Mouse (Mus musculus) ES-CJ7 (cell line): ENCODE data around the gene Stk38l.

ENCODE experiments used
- DNase-seq: peaks from one replicate; pipeline ENCODE4 v3.0.0; 2011; ENCODE audit warnings: low read depth, low spot score

Stk38l gene

DNA sequence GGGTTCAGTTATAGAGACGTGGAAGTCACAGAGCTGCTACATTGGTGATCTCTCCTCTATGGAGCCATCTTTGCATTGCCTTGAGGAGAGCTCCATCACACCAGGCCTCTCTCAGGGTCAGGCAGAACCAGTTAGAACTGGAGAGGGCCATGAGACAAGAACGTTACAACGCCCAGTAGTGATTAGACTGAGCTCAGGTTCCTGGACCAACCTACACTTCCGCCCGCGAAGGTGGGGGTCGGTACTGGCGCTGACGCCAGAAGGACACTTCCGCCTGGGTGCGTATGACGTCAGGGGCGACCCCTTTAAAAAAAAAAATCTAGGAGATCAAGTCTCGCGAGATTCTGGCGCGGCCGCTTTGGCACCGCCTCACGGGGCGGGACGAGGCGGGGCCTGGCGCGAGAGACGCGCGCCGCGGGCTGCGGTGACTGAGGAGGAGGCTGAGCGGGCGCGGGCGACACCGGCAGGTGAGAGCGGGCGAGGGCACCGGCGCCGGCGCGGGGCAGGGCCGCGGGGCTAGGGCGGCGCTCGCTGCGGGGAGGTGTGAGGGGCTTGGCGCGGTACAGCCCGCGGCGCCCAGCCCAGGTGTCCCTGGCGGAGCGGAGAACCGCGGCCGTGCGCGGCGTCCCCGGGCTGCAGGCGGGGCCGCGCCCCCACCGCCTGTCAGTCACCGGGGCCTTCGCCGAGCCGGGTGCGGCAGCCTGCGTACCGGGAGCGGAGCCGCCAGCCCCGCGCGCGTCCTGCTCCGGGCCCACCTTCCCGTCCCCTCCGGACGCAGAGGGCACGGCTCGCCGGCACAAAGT is at the start of gene Stk38l:
Gene Stk38l (plus strand): TSS at position 415 of the 803 bp plus-strand sequence.
- DNase-seq: peak; percentile 99

DNA sequence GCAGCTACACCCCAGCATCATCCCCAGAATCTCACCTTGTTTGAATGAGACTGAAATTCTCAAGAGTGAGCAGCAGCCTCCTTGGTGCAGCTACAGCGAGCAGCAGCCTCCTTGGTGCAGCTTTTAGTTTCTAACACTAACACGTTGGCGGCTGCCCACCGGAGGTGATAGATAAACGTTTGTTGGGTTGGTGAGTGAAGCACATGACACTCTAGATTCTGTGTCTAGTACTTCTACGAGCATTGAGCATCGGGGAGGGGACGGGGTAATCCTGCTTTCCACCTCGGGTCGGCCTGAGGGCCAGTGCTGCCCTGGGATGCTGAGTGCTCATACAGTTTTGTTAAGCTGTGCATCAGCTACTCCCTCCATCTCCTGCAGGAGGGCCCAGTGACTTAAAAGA is 47.9 kb upstream of the Stk38l start:
- no peak for DNase-seq

DNA sequence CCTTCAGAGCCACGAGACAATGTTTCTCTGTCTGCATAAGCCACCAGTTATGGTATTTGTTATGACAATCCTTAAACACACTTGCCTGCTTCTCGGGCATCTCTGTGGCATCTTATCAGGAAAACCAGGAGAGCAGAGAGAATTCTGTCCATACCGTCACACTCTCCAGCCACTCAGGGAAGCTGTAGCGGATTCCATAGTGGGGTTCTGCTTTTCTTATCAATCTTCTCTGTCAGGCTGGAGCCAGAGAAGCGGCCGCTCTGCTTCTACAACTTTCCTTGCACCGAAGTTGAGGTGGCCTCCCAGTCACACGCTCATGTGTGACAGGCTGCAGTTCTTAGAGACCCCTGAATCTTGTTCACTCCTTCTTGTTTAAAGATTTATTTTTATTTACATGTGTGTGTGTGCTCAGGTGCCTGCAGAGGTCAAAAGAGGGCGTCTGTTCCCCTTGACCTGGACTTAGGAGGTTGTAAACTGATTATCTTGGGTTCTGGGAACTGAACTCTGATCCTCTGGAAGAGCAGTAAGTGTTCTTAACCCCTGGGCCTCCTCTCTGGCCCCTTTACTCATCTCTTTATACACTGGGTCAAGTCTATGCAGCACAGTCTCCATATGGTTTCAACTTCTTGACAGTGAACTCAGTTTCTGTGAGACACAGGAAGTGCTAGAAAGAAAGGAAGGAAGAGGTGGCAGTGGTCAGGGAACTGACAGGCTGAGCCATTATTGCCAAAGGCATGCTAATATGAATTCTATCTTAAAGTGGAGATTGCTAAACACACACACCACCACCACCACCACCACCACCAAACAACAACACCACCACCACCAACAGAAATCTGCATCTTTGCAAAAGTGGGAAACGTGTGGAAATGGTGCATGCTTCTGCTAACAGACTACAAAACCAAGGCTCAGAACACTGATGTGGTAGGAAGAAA is 46.4 kb upstream of the Stk38l start:
- DNase-seq: no peak

DNA sequence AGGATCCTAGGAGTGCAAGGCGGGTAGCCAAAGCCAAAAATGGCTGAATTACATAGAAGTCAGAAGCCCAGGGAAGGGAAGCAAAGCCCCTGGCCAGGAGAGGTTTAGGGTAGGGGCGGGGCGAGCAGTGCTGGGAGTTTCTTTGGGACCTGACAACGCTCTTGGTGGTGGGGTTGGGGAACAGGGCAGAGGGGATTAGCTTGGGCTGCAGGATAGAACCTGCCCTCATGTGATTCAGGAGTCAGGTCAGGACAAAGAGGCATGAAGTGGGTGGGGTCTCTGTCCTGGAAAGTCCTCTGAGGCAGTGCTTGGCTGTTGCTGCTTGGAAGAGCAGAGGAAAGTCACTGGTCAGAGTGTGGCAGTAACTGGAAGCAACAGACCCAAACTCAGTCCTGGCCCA is 40.9 kb upstream of the Stk38l start:
- DNase-seq: no peak

DNA sequence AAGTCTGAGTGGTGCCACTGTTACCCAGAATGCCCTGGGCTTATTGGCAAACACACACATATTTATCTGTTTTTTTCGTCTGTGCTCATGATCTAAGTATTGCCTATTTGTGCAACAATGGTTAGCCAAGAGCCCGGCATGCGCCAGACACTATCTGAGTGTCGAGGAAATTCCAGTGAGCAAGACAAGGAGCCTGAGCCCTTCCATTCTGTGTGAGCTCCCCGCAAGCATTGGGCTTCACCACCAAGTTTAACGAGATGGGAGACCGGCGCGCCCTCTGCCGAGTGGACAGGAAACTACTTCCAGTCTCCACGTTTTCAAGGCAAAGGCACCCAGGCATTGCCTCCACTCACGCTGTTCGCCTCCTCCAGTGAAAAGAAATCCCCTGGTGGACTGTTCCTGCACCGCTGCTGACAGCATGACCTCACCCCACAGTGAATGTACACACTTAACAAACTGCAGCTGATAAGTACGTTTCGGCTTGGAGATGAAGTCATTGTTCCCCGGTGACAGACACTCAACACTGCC is 39.0 kb upstream of the Stk38l start:
- peak; percentile 71 for DNase-seq

DNA sequence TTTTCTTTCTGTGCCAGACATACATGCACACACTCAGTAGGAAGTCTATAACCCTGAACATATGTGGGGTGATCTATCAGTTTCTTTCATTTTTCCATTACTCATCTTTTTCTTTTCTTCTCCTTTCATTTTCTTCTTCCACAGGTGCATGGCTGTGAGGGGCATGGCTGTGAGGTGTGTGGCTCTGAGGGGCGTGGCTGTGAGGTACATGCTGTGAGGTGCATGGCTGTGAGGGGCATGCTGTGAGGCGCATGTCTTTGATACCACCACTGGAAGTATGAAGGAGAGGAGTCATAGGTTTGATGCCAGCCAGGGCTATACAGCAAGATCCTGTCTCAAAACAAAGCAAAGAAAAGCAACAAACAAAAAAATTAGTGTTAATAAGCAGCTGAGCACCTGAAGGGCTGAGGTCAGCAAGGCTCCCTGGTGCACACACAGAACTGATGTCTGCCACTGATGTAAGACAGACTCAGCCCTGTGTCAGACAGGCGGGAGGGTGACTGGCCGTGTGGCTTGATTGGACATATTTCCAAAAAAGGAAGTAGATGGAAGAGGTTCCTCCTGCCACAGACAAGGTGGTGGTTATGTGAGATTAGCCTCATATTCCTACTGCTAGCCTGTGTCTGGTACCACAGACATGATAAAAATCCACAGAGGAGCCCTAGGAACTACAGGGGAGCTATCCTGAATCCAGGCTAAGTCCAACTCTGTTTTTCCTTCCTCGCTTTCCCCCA is 38.2 kb upstream of the Stk38l start:
- peak; percentile 63 for DNase-seq

DNA sequence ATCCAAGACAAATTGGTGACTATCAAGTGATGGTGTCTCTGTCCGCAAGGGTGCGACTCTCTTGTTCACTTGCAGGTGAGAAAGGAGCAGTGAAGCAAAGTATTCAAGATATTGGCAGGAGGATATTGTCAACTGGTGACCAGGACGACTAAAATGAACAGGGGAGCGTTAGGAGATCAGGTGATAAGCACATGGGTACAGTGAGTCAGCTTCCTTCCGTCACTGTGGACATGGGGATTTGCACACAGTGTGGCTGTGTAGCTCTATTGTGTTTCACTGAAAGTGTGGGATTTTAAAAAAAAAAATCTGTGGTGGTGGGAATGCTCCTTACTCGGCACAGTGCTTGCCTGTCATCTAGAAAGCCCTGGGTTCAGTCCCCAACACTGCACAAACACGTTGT is 36.8 kb upstream of the Stk38l start:
- DNase-seq: no peak

DNA sequence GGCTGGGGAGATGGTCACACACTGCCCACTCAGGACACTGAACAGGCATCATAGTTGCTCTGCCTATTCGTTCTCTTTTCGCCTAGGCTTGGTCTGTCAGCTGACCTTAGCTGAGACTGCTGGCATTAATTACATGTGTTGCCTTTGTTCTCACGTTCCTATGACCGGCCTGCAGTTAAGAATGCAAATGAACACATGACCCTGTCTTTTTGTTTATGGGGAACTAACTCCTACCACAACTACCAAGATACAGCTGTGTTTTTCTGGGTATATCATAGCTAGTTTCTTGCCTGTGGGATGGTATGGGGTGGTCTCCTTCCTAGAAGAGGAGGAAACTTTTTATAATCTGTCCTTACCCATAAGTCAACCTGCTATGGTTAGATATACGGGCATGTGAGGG is 35.9 kb upstream of the Stk38l start:
- no peak for DNase-seq

DNA sequence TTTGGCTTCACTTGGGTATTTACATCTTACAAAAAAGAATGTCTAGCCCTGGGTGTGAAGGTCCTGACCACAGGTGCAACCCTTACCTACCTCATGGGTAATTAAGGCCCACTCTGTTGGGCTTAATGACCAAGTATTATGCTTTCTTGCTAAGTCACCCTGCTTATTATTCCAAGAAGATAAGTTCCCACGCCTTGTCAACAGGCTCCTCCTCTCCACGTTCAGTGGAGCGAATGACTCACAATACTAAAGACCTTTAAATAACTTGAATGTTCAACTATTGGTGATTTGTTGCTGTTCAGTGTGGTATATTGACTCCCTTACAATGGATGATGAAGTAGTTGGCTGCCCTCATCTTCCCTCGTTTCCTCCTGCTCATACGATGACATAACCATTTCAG is 27.0 kb upstream of the Stk38l start:
- no peak for DNase-seq

DNA sequence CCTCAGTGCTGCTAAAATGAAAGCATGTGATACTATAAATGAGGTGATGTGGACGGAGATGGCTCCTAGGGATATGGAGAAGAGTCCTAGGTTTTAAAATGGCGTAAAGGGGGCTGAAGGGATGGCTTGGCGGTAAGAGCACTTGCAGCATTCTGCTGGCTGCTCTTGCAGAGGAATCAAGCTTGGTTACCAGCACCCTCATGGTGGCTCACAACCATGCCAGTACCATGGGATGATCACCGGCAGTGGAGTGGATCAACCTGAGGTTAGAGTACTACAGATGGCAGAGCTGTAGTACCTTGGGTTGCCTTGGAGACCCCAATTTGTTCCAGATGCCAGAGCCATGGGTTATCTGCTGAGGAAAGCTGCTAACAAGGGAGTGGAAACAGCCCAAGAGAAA is 26.4 kb upstream of the Stk38l start:
- no peak for DNase-seq

DNA sequence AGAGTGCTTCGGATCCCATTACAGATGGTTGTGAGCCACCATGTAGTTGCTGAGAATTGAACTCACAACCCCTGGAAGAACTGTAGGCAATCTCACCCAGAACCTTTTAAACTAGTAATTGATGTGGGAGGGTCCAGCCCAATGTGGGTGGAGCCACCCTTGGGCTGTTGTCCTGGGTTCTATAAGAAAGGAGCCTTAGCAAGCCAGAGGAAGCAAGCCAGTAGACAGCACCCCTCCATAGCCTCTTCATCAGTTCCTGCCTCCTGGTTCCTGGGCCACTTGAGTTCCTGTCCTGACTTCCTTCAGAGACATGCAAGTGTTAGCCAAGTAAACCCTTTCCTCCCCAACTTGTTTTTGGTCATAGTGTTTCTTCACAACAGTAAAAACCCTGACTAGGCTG is 24.3 kb upstream of the Stk38l start:
- no peak for DNase-seq

DNA sequence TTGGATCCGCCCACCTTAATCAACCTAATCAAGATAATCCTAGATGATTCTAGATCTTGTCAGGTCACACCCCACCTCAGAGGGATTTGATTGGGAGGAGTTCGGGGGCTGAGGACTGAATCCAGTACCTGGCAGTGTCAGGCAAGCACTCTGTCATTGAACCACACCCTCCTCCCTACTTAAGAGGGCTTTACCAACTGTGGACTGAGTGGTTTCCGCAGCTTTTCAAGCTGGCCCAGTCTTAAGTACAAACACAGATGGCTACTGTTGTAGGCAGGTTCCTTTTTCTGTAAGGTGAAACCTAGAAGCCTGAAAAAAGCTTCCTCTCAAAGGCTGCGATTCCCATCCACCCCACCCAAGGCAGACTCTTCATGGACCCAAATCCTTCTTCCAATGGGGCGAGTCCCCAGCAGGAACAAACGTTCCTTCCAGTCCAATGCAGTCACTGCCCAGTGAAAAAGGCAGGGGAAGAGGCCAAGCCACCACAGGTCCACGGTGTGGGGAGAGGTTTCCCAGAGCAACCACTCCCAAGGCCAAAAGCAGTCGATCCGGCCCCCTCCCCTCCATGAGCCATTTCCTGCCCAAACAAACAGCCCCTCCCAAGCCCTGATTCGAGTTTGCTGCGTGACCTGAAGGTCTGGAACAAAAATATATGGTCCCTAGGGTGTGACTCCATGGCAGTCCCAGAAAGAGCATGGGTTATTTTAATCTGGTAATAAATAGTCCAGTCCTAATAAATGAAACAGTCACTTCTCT is 22.5 kb upstream of the Stk38l start:
- no peak for DNase-seq

DNA sequence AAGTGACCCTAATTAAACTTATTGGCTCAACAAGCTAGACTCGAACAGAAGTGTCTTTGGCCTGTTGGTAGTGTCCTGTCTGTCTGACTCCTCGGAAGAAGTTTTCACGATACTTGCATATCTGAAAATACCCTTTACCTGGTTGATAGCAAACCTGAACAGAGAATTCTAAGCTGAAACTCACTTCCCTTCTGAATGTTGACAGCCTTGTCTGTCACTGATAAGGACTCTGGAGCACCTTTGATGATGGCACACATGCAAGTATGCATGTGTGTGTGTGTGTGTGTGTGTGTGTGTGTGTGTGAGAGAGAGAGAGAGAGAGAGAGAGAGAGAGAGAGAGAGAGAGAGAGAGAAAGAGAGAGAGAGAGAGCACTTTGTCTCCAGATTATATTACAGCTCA is 21.4 kb upstream of the Stk38l start:
- DNase-seq: no peak

DNA sequence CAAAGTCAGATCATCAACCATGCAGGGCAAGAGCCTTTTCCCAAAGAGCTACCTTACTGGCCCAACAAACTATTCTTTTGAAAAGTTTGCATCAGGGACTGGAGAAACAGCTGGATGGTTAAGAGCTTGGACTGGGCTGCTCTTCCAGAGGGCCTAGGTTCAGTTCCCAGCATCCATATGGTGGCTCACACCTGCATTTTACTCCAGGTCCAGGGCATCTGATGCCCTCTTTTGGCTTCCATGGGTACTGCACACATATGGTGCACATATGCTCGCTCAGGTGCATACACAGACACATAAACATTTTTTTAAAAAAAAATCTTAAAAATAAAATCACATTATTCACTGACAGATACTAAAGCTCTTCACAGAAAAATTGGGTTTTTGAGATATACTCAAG is 19.2 kb upstream of the Stk38l start:
- no peak for DNase-seq

DNA sequence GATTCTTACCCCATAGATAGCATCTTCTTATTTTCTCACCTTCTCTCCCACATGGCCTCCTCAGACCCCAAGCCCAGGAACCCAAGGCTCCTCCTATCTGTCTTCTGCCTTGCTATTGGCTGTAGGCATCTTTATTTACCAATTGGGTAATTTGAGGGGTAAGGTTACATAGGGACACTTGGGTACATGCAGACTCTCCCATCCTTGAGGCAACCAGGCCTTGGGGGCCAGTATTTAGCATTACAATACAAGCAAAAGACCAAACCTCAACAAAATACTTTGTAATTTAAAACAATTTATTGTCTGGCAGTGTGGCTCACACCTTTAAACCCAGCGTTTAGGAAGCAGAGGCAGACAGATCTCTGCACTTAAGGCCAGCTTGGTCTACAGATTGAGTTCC is 5.2 kb upstream of the Stk38l start:
- peak; percentile 71 for DNase-seq

DNA sequence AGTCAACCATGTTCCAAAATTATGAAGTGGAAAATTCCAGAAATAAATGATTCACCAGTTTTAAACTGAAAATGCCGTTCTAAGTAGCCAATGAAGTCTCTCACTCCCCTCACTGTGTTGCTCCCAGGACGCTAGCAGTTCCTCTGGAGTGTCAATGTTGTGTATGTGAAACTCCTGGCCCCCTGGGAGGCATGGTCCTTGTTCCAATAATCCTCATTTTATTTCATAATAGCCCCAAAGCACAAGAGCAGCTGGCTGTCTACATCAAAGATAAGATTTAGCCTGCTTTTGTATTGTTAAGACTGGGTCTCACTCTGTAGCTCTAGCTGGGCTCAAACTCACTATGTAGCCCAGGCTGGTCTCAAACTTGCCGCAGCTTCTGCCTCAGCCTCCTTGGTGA is 990 bp upstream of the Stk38l start:
- no peak for DNase-seq

DNA sequence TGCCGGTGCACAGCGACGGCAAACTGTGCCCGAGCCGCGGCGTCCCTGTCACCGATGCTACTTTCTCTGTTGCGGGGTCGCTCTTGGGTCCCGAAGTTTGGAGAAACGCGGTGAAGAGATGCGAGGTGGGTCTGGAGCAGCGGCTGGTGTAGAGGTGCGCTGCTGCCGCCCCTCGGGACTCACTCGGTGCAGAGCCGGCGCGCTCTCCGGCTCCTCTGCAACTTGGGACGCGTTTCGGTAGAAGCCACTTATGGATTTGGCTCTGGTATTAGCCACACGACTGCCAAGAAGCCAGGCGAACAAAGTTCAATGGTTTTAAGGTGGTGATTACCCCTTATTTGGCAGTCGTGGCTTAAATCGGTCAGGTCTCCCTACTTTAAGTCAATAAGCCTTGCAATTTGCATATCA is 593 bp downstream of the Stk38l start:
- DNase-seq: peak; percentile 46

DNA sequence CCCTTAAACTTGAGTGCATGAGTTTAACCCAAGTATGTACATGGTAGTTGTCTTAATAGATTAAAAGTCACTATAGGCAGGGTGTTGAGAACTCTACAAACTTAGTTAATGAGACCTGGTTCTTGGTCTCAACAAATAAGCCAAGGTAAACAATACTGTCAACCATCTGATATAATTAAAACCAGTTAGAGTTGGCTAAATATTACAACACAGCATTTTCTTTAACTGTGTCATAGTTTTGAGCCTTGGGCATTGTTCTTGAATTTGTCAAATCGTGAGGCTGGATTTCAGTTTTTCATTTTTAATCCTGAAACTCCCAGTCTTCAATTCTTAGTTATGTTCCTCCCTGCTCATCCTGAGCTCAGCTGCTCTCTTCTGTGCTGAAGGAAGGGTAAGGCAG is 6.2 kb downstream of the Stk38l start:
- DNase-seq: no peak

DNA sequence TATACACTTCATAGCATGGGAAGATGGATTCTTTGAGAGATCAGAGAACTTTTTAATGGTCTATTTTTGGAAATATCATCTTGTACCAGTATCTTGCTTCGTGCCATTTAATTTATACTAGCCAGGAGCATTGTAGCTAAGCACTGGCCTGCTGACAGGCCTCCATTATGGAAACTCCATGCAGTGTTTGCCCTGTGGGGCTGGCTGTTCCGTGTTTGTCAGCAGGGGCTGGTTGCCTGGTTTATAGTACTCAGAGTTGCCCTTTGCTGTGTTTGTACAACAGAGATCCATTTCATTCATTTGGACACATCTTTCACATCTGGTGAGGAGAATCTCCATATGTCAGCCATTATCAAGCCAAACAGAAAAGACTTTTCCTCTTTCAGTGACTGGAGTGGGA is 6.9 kb downstream of the Stk38l start:
- DNase-seq: no peak

DNA sequence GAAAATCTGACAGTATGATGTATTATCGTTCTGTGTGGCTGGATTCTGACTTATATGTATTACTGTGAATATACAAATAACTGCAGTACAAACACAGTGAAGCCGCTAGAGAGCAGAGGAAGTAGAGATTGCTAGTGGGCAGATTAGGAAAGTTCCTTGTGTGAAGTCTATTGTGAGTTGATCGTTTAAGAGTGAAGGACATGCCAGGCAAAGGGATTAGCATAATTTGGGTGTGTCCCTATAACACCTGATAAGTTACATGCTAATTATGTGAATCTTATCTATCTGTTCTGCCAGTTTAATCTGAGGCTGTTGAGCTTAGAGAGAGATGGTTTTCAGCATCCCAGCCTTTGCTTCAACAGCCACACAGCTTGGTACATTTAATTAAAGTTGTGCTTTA is 7.4 kb downstream of the Stk38l start:
- no peak for DNase-seq

DNA sequence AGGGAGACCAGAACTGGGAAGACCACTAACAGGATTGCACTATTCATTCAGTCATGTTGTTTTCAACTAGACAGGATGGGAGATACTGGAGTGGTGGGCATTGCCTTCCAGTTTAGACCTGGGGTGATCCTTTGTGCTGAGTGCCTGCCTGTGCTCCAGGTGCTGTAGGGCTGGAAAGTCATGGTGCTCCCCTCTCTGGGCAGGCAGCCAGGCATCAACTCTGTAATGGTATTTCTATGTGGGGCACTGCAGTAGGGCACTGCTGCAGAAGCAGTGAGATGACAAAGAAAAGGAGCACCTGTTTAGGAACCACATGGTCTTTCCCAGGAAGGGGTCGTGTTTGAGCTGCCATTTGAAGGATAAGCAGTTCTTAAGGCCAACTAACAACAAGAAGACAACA is 7.9 kb downstream of the Stk38l start:
- no peak for DNase-seq
